Mouse (Mus musculus): ENCODE measurements at regions not wholly inside any gene's neighbourhood (a gene's known extent, or its start where the extent isn't known, plus 50 kb on each side); places are given as distances from the start of the nearest gene placed in this dataset.

DNA sequence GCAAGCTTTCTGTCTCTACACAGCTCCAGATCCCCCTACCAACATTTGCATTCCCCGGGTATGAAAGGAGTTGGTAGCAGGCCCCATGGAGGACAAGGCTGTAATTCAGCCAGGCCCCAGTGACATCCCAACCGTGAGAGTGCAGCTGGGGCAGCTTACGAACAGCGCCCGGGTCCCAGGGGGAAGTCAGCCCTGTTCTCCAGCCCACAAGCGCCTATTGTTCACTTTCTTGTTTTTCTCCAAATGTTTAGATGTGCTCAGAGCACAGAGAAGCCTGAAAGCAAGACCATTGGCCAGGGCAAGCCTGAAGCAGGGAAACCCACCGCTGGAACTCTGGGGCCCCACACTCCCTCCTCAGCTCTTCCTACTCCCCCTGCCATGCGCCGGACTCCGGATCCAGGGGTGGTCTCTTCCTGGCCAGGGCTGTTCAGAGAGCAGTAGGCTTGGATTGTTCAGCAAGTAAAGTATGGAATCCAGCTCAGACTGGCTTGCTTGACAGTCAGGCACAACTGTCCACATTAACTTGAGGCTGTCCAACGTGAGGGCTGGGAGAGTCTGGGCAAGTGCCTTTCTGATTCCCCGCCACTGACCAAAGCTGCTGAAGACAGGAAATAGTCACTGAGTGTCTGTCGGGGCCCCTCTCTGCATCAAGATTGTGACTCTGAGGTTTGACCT lies 142.4 kb downstream of the Zfp36l1 start:
- no peak for DNase-seq (ENCODE audit: low spot score)
- Histone ChIP-seq H3K4me3 (ENCODE audit: low read depth, low read length) (no peak overlapping the region), H3K4me1 (ENCODE audit: control insufficient read depth, insufficient read depth, low read length) (peaks cover 45% of the 10 kb centered on the region), H3K36me3 (ENCODE audit: control insufficient read depth, insufficient read depth, low read length) (no peaks in the 10 kb centered on the region), H3K9me3 (ENCODE audit: control insufficient read depth, low read length) (no peaks in the 10 kb centered on the region), H3K27me3 (ENCODE audit: control insufficient read depth, insufficient read depth, low read length) (no peaks in the 10 kb centered on the region), H3K9ac (ENCODE audit: low read length) (peak overlapping the region; percentile 37; the same call in 1 of the 2 replicates), H3K4me2 (ENCODE audit: low read depth, severe bottlenecking) (no peak overlapping the region), H3K27ac (replicated peaks; ENCODE audit: low read depth, low read length) (peak overlapping the region; percentile 85)
- 38% methylated on average over 13 of the region's 13 CpGs for WGBS
- ATAC-seq (ENCODE audit: insufficient number of reproducible peaks, low FRiP score, low TSS enrichment, low read depth), result peak; percentile 24; the same call in 1 of the 2 replicates

DNA sequence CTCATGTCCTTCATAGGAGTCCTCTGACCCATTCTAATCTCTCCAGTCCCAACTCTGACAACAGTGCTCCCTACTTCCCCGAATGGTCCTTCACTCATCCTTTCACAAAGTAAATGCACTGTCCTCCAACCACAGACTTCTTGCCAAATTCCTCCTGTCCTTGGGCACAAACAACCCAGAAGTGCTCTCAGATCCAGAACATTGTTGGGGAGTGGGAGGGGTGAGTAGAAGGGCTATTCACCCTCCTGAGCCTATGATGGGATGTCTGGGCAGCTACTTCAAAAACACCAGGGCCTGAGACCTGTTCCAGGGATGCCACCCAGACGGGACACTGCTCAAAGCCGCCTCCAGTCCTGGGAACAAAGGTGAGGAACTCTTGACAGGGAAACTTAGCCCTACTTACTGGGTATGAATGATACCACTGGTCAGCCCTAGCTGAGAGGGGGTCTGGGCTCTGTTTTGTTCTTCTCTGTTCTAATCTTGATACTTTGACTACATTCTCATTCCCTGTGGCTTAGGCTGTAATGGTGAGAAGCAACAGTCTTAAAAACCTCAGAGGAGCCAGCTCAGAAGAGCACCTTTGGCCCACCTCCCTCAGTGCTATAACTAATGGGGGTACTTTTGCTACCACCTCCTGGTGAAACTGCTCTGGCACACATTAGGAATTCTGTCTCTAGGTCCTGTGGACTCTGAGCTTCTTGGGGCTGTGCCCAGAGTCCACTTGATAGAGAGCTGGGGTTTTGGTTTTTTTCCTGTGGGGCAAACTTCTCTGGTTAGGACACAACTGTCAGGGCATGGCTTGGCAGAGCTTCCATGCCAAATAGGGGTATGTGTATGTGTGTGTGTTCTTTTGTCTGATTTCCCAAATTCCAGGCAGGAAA lies 143.2 kb downstream of the Zfp36l1 start:
- H3K4me1 ChIP-seq (ENCODE audit: control insufficient read depth, insufficient read depth, low read length), result peaks cover 41% of the 10 kb centered on the region
- no peak for DNase-seq (ENCODE audit: low spot score)

DNA sequence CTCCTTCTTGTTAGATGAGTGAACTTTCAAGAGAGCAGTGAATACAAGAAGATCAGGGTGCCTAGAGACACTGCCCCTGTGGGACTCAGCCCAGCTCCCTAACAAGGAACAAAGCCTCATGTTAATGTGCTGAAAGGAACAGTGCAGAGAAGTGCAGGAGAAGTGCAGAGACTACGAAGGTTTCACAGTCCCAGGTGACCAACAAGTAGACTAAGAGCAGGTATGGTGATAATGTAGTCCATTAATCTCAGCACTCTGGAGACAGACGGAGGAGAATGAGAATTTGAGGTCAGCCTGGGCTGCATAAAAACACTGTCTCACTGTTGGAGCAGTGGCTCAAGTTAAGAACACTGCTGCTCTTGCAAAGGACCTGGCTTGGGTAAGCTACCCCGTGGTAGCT lies 144.1 kb downstream of the Zfp36l1 start:
- WGBS, result 69% methylated on average over 3 of the region's 3 CpGs
- Histone ChIP-seq H3K27me3 (ENCODE audit: control insufficient read depth, insufficient read depth, low read length) (no peaks in the 10 kb centered on the region), H3K9ac (ENCODE audit: low read length) (no peak overlapping the region), H3K9me3 (ENCODE audit: control insufficient read depth, low read length) (no peaks in the 10 kb centered on the region), H3K4me2 (ENCODE audit: low read depth, severe bottlenecking) (no peak overlapping the region), H3K36me3 (ENCODE audit: control insufficient read depth, insufficient read depth, low read length) (no peaks in the 10 kb centered on the region), H3K27ac (replicated peaks; ENCODE audit: low read depth, low read length) (no peak overlapping the region), H3K4me3 (ENCODE audit: low read depth, low read length) (no peak overlapping the region), H3K4me1 (ENCODE audit: control insufficient read depth, insufficient read depth, low read length) (peaks cover 41% of the 10 kb centered on the region)
- no peak for DNase-seq (ENCODE audit: low spot score)
- ATAC-seq (ENCODE audit: insufficient number of reproducible peaks, low FRiP score, low TSS enrichment, low read depth), result no peak

More for the DNA sequence above, 143.2 kb downstream of the Zfp36l1 start:
- no peak overlapping the region for H3K4me2 ChIP-seq (ENCODE audit: low read depth, severe bottlenecking)
- 76% methylated on average over 3 of the region's 3 CpGs for WGBS
- no peaks in the 10 kb centered on the region for H3K27me3 ChIP-seq (ENCODE audit: control insufficient read depth, insufficient read depth, low read length)
- H3K36me3 ChIP-seq (ENCODE audit: control insufficient read depth, insufficient read depth, low read length), result no peaks in the 10 kb centered on the region
- H3K4me3 ChIP-seq (ENCODE audit: low read depth, low read length), result no peak overlapping the region
- H3K27ac ChIP-seq (replicated peaks; ENCODE audit: low read depth, low read length), result peak overlapping the region; percentile 85
- H3K9me3 ChIP-seq (ENCODE audit: control insufficient read depth, low read length), result no peaks in the 10 kb centered on the region
- ATAC-seq (ENCODE audit: insufficient number of reproducible peaks, low FRiP score, low TSS enrichment, low read depth), result no peak
- peak overlapping the region; percentile 37; the same call in 1 of the 2 replicates for H3K9ac ChIP-seq (ENCODE audit: low read length)

DNA sequence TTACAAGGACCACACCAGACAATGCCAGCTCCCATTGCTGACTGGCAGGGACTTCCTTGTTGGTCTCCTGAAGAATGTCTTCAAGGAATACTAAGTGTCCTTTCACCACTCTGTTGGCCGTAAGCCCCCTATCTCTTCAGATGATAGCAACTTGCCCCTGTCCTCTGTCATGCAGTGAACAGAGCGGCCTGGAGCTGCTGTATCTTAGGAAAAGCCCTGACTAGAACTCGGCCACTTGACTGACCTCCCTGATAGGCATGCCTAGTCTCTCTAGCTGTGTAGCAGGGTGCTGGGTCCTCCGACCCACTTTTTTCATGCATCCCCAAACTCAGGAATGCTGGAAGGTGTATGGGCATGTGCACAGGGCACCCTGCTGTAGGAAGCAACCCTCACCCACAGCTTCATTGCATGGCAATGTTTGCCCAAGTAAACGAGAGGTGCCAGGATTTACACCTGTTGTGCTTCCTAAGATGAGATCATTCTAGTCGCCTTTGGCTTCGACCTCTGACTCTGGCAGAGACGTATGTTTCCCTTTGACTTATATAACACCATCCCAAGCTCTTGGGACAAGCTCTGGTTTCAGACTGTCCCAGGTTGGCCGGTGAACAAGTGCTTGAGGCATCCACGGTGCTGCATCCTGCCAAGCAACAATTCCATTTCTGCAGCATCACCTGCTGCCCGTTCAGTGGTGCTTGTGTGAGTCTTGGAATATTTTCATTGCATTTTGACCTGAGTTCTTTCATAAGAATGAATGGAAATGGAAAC lies 145.1 kb downstream of the Zfp36l1 start:
- peaks cover 41% of the 10 kb centered on the region for H3K4me1 ChIP-seq (ENCODE audit: control insufficient read depth, insufficient read depth, low read length)
- no peak overlapping the region for H3K9ac ChIP-seq (ENCODE audit: low read length)
- no peak overlapping the region for H3K27ac ChIP-seq (replicated peaks; ENCODE audit: low read depth, low read length)
- H3K27me3 ChIP-seq (ENCODE audit: control insufficient read depth, insufficient read depth, low read length), result no peaks in the 10 kb centered on the region
- no peaks in the 10 kb centered on the region for H3K36me3 ChIP-seq (ENCODE audit: control insufficient read depth, insufficient read depth, low read length)
- H3K4me2 ChIP-seq (ENCODE audit: low read depth, severe bottlenecking), result no peak overlapping the region
- 71% methylated on average over 11 of the region's 11 CpGs for WGBS
- H3K4me3 ChIP-seq (ENCODE audit: low read depth, low read length), result no peak overlapping the region
- DNase-seq (ENCODE audit: low spot score) (no peak), ATAC-seq (ENCODE audit: insufficient number of reproducible peaks, low FRiP score, low TSS enrichment, low read depth) (no peak)
- no peaks in the 10 kb centered on the region for H3K9me3 ChIP-seq (ENCODE audit: control insufficient read depth, low read length)

DNA sequence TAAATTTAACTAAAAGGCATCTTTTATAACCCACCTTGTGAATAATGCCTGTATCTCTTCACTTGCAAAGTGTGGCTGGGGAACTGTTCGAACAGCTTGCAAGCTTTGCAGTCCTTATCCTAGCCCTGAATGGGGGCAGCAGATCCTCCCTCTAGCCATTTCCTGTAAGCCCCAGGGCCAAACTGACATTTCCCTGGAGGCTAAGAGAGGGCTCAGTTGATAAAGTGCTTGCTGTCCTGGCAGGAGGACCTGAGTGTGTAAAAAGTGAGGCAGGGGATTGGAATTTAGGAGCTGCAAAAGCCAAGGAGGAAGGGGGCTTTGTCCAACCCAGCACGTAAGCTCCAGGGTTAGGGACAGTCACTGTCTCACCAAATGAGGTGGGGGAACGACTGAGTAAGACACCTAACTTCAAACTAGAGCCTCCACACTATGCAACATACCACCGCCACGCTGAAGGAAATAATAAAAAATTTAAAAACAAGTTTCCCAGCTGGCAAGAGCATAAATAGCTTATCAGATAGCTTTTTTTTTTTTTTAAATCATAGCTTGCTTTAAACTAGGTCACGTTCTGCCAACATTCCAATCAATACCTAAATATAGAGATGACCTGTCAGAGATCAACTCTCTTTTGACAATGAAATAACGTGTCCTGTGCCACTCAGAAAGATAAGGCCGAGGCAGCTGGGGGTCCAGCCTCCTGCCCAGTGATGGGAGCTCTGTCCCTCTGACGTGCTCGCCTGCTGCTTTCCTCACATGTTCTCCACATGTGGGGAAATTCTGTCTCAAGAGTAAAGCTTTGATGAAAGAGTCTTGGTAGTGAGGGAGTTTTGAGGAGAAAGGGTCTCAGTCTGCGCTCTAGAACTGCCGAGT lies 146.0 kb downstream of the Zfp36l1 start:
- H3K27me3 ChIP-seq (ENCODE audit: control insufficient read depth, insufficient read depth, low read length), result no peaks in the 10 kb centered on the region
- peaks cover 39% of the 10 kb centered on the region for H3K4me1 ChIP-seq (ENCODE audit: control insufficient read depth, insufficient read depth, low read length)
- no peak overlapping the region for H3K4me3 ChIP-seq (ENCODE audit: low read depth, low read length)
- no peaks in the 10 kb centered on the region for H3K36me3 ChIP-seq (ENCODE audit: control insufficient read depth, insufficient read depth, low read length)
- no peak for DNase-seq (ENCODE audit: low spot score)
- no peak for ATAC-seq (ENCODE audit: insufficient number of reproducible peaks, low FRiP score, low TSS enrichment, low read depth)
- no peaks in the 10 kb centered on the region for H3K9me3 ChIP-seq (ENCODE audit: control insufficient read depth, low read length)
- peak overlapping the region; percentile 24; the same call in 1 of the 2 replicates for H3K27ac ChIP-seq (replicated peaks; ENCODE audit: low read depth, low read length)
- H3K9ac ChIP-seq (ENCODE audit: low read length), result no peak overlapping the region
- H3K4me2 ChIP-seq (ENCODE audit: low read depth, severe bottlenecking), result no peak overlapping the region
- WGBS, result 50% methylated on average over 12 of the region's 12 CpGs

DNA sequence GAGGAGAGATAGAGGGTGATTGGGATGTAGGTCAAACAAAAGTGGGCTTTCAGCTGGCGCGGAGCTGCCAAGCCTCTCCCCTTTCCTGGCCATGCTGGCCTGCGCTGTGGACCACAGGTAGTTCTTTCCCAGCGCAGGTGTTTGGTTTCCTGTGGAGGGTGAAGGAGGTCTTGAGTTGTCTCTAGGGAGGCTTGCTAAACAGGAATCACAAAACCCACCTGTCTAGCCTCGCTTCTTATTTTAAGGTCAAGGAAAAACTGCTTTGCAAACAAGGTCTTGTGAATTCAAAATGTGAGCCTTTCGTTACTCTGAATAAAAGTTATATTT lies 146.6 kb downstream of the Zfp36l1 start:
- H3K9ac ChIP-seq (ENCODE audit: low read length), result no peak overlapping the region
- WGBS, result 49% methylated on average over 6 of the region's 6 CpGs
- DNase-seq (ENCODE audit: low spot score) (no peak), ATAC-seq (ENCODE audit: insufficient number of reproducible peaks, low FRiP score, low TSS enrichment, low read depth) (no peak)
- peak overlapping the region; percentile 46; the same call in 1 of the 2 replicates for H3K4me2 ChIP-seq (ENCODE audit: low read depth, severe bottlenecking)
- H3K4me1 ChIP-seq (ENCODE audit: control insufficient read depth, insufficient read depth, low read length), result peaks cover 34% of the 10 kb centered on the region
- H3K27me3 ChIP-seq (ENCODE audit: control insufficient read depth, insufficient read depth, low read length), result no peaks in the 10 kb centered on the region
- no peaks in the 10 kb centered on the region for H3K36me3 ChIP-seq (ENCODE audit: control insufficient read depth, insufficient read depth, low read length)
- H3K4me3 ChIP-seq (ENCODE audit: low read depth, low read length), result no peak overlapping the region
- H3K9me3 ChIP-seq (ENCODE audit: control insufficient read depth, low read length), result no peaks in the 10 kb centered on the region
- peak overlapping the region; percentile 37 for H3K27ac ChIP-seq (replicated peaks; ENCODE audit: low read depth, low read length)

DNA sequence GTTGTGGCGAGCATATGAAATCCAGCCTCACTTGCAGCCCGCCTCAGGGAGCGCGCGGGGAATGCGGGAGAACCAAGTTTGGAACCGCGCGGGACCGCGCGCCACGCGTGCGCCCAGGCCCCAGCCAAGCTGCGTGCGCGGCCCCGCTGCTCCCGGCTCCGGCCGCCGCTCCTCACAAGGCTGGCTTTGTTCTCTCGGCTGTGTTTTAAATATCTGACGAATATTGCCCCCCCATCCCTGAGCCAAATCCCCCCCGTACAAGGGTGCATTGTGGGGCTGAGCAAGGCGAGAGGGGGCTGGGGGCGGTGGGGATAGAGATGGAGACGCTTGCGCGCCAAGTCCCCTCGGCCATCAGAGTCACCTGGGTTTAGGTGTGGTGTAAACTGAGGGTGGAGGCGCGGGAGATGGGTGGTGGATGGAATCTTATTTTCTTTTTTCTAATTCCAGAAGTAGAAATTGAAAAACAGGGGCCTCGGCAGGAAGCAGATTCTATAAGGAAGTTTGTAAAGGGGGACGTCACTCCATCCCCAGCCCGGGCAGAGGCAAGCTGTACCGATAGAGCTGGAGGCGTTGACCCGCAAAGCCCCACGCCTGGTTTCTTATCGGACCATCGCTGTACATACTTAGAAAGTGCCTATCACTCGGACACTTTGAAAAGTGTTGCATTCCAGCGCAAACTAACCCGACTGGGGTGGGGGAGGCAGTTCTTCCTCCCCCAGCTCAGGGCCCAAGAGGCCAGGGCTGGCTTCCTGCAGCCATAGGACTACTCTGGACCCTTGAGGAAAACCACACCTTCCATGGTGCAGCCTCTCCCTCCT lies 147.1 kb downstream of the Zfp36l1 start:
- ATAC-seq (ENCODE audit: insufficient number of reproducible peaks, low FRiP score, low TSS enrichment, low read depth), result peak; percentile 63; the same call in 1 of the 2 replicates

More for the DNA sequence above, 147.1 kb downstream of the Zfp36l1 start:
- H3K4me3 ChIP-seq (ENCODE audit: low read depth, low read length), result peak overlapping the region; percentile 22
- H3K27me3 ChIP-seq (ENCODE audit: control insufficient read depth, insufficient read depth, low read length), result no peaks in the 10 kb centered on the region
- peak overlapping the region; percentile 37 for H3K27ac ChIP-seq (replicated peaks; ENCODE audit: low read depth, low read length)
- H3K4me1 ChIP-seq (ENCODE audit: control insufficient read depth, insufficient read depth, low read length), result peaks cover 29% of the 10 kb centered on the region
- WGBS, result 5% methylated on average over 46 of the region's 46 CpGs
- DNase-seq (ENCODE audit: low spot score), result peak; percentile 75
- H3K36me3 ChIP-seq (ENCODE audit: control insufficient read depth, insufficient read depth, low read length), result no peaks in the 10 kb centered on the region
- H3K9ac ChIP-seq (ENCODE audit: low read length), result peak overlapping the region; percentile 63
- peak overlapping the region; percentile 46 for H3K4me2 ChIP-seq (ENCODE audit: low read depth, severe bottlenecking)
- H3K9me3 ChIP-seq (ENCODE audit: control insufficient read depth, low read length), result no peaks in the 10 kb centered on the region
